Mouse (Mus musculus): ENCODE measurements around the gene Tigit.

DNA sequence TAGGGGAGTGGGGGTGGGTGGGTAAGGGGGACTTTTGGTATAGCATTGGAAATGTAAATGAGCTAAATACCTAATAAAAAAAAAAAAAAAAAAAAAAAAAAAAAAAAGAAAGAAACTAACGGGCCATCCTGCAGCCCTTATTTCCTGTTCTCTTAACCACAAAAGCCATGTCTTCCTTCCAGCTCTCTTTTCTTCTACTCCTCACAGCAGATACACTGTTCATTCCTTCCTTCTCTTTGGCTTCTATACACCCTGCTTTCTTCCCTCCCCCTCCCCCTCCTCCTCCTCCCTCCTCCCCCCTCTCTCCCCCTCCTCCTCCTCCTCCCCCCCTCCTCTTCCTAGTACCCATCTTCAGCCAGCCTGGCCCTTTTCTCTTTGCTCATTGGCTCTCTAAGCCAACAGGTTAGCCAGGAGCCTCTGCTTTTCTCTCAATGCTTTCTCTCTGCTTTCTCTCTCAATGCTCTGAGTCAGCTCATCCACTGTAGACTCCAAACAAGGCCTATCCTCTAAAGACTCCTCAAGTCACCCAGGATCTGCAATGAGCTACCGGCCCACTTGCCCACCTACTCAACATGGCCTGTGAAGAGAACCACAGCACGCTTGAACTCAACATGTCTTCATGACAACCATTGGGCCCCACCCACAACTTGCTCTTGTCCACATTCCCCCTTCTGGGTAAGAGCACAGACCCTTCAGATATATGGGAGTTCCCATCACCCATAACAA is 13.4 kb downstream of the Tigit start:
- TF ChIP-seq ZC3H11A (IDR thresholded peaks at IDR 0.05; ENCODE audit: borderline replicate concordance, low read depth, low read length) (no peak), ZNF384 (IDR thresholded peaks at IDR 0.05; ENCODE audit: low read depth, low read length) (no peak), CHD2 (IDR thresholded peaks at IDR 0.05; ENCODE audit: low read depth, low read length) (no peak)
